Mouse (Mus musculus): ENCODE data around the gene Metrn. TPM values are rescaled to one million over a fixed set of nuclear protein-coding genes. Genes with fewer than 3 reads are reported as not detected.
A peak's percentile ranks its signal among the peaks of the same experiment; 100 is the strongest.
"Not testable (repeated sequence)": the region's sequence is repeated elsewhere in the genome, so short reads cannot be mapped to it uniquely, and the experiment has no call there.

The Metrn gene
- total RNA-seq, 2 experiments from 2014 or later: 73.2 to 85.6 TPM

DNA sequence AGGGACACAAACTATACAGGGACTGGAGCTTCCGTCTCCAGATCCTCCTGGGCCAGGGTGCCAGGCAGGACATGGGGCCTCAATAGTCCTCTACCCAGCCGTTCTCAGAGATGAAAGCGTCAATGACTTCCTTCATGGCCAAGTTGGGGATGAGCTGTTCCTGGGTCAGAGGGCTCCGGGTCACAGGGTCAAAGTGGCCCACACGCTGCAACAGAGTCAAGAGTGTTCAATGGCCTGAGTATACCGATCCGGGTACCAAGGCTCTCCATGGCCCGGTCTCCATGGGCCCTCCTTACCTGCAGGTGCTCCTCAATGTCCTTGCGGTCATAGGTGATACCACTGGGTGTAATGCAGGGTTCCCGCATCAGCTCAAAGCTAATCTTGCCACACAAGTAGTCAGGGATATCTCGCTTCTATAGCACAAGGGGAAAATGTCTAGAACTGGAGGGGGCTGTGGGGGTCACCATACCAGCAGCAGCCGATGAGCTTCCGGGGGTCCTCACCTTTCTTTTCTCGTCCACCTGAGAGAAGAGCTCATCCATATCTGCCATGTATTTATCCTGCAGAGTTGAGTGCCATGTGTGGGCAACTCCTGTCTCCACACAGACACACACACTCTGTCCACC lies 34.0 kb upstream of the Metrn start:
- no peak for DNase-seq

DNA sequence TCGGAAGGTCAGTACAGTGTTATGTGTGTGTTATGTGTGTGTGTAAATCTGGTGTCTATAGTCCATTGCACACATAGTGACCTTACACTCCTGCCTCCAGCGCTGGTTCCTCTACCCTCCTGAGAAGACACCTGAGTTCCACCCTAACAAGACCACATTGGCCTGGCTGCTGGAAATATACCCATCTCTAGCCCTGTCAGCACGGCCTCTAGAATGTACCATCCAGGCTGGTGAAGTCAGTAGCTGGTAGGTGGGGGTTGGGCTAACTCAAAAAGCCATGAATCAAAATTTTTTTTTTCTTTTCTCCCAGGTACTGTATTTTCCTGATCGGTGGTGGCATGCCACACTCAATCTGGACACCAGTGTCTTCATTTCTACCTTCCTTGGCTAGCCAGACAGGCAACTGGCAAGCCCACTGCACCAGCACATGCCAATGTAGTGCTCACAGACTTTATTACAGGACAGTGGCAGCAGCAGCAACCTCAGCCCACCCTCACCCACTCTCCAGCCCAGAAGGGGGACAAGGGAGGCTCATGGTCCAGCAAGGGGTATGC lies 33.3 kb upstream of the Metrn start:
- DNase-seq: no peak

DNA sequence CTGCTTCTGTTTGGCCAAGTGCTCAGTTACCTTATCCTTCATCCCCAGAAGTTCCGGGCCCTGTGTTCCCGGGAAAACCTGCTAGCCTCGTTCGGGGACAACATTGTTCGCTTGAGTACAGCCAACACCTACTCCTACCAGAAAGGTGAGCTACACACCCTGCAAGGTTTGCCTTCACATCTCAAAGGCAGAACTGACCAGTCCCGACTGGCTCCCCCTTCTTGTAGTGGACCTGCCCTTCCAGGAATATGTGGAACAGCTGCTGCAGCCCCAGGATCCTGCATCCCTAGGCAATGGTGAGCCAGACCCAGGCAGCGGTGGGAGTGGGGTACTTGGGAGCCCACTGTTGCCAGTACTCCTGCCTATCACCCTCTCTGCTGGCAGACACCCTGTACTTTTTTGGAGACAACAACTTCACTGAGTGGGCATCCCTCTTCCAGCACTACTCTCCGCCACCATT lies 32.7 kb upstream of the Metrn start:
- DNase-seq: no peak

DNA sequence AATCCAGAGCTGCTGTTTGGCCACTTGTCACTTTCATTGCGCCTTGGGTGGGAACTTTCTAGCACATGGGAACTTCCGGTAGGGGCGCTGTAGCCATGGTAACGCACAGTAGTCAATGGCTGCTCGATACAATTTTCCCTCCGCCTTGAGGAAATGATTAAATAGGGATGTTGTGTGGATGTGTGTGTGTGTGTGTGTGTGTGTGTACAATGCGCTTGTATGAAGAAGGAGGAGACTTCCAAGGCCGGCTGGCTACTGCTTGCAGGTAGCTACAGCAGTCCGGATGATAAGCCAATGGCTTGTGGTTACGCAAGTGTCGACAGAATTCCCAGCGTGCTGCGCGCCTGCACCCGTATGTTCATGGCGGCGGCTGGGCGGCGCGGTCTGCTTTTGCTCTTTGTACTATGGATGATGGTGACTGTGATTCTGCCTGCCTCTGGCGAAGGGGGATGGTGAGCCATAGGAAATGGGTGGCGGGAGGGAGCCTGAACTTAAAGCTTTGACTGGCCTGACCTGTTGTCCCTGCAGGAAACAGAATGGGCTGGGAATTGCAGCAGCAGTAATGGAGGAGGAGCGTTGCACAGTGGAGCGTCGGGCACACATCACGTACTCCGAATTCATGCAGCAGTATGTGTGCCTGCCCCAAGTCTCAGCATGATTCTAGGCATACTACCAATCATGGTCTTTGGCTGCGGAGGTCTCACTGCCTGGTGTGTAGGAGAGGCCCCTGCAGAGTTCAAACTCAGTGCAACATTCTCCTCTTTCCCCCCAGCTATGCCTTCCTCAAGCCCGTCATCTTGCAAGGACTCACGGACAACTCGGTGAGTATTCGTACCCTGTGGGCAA lies 32.0 kb upstream of the Metrn start, which contains the start of gene Jmjd8:
Jmjd8 (plus strand) TSS at position 156 of the 846 bp plus-strand sequence.
- DNase-seq: peak; percentile 85

DNA sequence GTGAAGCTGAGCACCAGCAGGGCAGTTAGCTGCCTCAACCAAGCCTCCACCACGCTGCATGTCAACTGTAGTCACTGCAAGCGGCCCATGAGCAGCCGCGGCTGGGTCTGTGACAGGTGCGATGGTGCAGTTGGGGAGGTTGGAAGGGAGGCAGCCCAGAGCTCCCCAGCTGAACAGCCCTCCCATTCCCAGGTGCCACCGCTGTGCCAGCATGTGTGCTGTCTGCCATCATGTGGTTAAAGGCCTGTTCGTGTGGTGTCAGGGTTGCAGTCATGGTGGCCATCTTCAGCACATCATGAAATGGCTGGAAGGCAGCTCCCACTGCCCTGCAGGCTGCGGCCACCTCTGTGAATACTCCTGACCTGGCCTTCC lies 31.3 kb upstream of the Metrn start:
- DNase-seq: no peak

DNA sequence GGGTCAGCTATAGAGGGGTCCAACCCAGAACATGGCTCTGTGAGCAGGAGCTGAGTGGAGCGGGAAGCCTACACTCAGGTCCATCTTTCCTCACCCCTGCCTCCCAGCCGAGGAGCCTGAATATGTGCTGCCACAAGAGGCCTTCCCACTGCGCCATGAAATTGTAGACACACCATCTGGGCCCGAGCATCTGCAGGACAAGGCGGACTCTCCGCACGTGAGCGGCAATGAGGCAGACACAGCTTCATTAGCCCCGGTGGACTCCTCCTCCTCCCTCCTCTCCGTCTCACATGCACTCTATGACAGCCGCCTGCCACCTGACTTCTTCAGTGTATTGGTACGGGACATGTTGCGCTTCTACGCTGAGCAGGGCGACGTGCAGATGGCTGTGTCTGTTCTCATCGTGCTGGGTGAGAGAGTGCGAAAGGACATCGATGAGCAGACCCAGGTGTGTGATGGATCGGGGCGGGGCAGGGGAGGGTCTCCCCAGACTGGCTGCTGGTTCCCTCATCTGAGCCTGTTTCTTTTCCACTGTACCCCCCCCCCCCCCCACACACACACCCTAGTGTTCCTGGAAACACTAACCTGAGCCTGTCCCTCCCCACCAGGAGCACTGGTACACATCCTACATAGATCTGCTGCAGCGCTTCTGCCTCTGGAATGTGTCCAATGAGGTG lies 30.7 kb upstream of the Metrn start:
- no peak for DNase-seq

DNA sequence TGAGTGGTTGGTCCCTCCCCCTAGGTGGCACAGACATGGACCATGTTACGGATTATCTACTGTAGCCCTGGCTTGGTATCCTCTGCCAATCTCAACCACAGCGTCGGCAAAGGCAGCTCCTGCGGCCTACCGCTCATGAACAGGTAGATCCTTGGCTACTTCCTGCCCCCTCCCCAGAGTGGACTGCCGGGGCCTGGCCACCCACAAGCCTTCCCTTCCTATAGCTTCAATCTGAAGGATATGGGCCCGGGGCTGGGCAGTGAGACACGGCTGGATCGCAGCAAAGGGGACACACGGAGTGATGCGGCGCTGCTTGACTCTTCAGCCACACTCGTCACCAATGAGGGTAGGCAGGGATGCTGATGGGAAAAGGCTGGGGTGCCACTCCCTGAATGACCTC lies 30.1 kb upstream of the Metrn start:
- DNase-seq: no peak

DNA sequence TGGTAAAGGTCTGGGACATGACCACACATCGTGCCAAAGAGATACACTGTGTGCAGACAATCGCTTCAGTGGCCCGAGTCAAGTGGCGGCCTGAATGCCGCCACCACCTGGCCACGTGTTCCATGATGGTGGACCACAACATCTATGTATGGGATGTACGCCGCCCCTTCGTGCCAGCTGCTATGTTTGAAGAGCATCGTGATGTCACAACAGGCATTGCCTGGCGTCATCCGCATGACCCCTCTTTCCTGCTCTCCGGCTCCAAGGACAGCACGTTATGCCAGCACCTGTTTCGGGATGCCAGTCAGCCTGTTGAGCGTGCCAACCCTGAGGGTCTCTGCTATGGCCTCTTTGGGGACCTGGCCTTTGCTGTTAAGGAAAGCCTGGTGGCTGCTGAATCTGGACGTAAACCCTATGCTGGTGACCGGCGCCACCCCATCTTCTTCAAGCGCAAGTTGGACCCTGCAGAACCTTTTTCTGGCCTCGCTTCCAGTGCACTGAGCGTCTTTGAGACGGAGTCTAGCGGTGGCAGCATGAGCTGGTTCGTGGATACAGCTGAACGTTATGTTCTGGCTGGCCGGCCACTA lies 29.1 kb upstream of the Metrn start:
- no peak for DNase-seq

DNA sequence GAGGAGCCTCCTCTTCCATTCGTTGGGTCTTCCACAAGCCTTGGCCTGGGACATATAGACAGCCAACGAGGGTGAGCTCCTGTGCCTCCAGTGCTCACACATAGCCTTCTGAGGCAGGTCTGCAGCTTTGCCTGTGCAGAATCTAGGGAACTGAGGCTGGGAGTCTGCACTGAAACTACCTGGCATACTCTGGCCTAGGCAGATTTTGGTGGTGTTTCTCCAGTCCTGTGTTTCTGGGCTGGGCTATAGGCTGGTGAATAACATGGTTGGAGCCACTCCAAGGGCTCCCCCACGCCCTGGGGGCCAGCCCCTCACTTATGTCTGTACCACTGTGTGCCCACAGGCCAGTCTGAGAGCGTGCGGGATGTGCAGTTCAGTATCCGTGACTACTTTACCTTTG lies 28.4 kb upstream of the Metrn start:
- DNase-seq: no peak

DNA sequence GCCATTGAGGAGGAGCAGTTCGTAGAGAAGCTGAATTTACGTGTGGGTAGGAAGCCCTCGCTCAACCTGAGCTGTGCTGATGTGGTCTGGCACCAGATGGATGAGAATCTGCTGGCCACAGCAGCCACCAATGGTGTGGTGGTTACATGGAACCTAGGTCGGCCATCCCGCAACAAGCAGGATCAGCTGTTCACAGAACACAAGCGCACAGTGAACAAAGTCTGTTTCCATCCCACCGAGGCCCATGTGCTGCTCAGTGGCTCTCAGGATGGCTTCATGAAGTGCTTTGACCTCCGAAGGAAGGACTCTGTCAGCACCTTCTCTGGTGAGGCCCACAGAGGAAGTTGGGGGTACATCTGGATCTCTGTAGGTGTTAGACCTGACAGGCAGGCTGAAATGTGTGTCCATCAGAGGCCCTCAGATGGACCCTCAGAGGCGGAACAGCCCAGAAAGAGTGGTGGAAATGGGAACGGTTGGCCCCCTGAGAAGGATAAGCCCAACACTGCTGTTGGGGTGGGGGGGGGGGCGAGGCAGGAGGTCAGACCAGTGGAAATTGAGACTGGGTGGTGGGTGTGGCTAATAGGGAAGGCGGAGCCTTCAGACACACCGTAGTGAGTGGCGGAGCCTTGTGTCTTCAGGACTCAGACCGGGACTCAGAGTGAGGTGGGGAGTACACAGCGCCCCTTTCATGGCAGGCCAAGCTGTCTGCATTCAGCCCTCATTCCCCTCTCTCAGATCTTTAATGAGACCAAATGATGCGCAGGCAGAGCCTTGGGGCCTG lies 27.6 kb upstream of the Metrn start:
- DNase-seq: no peak

DNA sequence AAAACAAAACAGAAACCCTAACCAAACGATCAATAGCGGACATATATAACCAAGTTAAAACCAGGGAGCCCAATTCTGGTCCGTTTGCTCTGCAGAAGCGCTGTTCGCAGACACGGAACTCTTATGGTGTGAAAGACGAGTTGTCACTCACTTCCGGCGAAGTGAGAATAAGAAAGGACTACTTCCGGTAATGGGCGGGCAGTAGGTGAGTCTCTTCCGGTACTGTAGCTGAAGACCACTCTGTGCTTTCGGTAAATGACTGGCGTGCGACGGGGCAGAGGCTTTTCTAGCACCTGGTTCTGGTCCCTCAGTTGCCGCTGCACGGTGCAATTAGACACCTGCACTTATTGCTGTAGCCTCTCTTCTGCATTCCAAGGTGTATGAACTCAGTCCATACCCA lies 26.5 kb upstream of the Metrn start, which contains the start of gene Wdr24:
Wdr24 (plus strand) TSS at position 176 of the 400 bp plus-strand sequence.
- DNase-seq: peak; percentile 74 to 83

DNA sequence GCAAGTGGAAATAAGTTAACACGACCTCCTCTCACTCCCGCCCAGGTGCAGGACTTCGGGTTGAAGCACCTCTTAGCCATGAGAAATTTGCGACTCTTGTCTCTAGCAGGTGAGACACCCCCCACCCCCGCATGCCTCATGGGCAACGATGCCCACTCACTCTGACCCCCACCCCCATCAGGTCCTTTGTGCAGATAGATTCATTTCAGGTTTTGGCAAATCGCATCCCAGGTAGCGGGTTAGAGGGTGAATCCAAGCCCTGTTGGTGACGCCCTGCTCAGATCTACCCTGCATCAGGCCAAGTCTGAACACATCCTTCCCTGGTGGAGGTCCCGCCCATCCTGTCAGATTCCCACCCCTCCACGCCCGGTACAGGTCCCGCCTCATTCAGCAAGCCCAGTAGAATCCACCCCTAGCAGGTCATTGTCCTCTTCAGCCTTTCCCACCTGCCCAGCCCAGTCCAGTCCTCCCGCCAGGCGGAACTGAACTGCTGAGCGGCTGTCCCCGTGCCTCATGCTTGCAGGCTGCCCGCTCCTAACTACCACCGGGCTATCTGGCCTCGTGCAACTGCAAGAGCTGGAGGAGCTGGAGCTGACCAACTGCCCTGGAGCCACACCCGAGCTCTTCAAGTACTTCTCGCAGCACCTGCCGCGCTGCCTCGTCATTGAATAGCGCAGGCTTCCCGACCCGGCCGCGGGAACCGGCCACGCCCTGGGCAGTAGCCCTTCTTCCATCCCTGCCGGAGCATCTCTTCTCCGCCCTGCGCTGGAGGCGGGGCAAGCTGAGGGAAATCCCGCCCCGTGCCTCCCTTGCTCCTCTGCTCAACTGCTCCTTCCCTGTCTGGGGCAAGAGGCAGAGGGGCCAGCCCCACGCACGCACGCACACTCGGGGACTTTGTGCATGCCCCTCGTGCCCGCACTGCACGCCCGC lies 22.2 kb upstream of the Metrn start:
- DNase-seq: no peak

DNA sequence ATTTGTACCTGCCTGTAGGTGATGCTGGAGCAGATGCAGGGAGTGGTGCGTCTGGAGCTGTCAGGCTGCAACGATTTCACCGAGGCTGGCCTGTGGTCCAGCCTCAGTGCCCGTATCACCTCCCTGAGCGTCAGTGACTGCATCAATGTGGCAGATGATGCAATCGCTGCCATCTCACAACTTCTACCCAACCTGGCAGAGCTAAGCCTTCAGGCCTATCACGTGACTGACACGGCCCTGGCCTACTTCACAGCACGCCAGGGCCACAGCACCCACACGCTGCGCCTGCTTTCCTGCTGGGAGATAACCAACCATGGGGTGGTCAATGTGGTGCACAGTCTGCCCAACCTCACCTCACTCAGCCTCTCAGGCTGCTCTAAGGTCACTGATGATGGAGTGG lies 20.7 kb upstream of the Metrn start:
- DNase-seq: no peak

DNA sequence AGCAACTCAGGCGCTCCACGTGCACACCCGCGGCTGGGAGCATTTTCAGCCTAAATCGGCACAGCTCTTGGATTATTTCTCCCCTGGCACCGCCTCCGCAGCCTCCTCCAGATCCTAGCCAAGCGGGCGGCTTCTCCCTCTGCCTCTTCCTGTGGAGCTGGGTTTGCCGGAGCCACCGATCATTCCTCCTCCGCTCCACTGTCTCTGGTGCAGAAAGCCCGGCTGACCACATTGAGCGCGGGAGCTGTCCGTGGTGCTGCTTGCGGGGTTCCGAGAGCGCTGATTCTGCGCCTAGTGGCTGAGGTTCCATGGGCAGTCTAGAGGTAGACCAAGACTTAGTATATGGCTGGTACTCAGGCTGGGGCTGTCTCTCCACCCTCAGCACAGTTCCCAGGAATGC lies 16.5 kb upstream of the Metrn start:
- DNase-seq: peak; percentile 80 to 85

DNA sequence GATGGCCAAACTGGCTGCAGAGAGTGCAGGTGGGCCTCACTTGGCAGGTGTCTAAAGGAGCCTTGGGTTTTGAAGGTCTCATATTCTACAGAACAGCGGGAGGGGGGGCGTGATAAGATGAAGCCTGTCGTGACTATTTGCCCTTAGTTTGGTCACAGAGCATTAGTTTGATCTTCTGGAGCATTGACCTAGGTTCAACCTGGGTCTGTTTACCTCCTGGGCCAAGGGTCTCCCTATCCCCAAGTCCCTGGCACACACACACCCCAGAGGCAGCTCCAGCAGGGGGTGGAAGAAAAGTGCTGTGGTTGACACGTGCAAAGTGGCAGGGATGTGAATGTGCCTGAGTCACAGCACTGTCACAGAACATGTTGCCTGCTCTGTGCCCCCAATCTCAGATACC lies 14.0 kb upstream of the Metrn start:
- DNase-seq: no peak

DNA sequence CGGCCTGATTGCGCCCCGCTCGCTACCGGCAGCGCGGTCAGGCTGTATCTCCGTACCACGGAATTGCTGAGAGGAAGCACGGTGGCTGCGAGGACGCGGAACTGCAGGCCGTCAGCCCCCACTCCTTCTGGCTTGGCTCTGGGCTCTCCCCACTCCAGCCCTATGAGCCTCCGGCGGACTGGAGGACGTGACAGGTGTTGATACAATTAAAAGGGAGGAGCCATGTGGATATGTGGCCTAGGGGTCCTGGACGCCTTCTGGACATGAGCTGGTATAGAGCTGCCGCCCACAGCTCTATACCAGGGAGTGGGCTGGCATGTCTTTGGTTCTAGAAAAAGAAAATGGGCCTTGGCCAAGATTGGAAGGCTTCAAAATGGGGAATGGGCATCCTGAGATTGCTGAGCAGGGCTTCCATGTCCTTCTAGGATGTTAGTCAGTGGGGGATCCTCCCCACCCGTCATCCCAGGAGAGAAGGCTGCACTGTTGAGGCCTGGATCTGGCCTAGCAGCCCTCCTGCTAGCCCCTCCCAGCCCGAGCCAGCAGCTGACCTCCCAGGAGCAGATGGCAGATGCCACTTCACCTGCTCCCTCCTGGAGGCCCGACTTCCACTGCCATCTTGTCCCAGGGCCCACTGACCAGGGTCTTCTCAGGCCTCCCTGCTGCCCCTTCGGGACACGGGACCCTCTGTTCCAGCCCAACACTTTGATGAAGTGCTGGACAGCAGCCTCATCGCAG lies 12.8 kb upstream of the Metrn start:
- peak in 1 of 2 experiments; percentile 62 for DNase-seq

DNA sequence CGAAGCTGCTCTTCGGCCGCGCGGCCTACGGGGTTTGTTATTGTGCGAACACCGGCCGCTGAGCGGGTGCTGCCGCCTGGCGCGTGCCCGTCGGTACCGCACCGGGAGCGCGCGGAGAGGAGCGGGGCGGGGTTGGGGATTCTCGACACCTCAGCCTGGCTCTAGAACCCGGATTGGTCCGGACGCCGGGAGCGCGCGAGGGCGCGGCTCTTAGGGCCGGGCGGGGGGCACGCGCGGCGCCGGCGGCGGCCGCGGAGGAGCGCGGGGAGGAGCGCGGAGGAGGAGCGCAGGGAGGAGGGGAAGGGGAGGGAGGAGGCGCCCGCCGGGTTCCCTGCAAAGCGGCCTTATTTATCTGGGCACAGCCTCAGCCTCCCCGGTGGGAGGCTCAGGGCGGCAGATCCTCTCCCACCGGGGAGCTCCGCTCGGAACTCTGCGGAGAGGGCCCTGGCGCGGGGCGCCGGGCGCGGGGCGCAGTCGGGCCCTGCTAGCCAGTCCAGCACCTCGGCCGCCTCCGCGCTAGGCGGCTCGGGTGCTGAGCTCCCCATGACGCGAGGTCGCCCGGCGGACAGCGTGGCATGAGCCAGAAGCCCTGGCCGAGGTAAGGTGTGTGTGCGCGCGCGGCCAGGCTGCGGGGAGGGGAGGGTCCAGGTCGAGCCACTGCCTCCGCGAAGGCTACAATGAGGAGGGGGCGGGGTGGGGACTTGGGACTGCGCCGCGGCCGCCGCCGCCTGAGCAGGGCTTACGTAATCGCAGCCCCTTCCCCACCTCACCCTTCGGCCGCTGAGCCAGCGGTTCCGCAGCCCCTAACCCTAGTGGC lies 12.1 kb upstream of the Metrn start, which contains the start of gene Fbxl16:
Fbxl16 (plus strand) TSS at position 297 of the 817 bp plus-strand sequence.
- peak; percentile 91 for DNase-seq

DNA sequence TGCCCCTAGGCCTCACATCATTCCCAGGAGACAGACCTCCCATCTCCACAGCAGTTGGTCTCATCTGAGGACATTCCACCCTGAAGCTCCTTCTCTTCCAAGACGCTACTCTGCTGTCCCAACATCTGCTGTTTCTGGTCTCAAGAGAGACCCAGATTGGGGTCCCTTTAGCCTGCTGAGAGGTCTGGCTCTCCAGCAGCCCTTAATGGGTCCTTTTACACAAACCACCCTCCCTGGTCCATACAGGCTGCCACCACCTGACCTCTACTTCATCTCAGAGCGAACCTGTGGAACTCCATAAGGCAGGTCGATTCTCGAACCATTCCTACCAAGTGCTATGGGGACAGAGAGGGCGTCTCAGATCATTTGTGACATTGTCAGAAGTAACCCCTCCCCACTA lies 11.1 kb upstream of the Metrn start:
- no peak for DNase-seq

DNA sequence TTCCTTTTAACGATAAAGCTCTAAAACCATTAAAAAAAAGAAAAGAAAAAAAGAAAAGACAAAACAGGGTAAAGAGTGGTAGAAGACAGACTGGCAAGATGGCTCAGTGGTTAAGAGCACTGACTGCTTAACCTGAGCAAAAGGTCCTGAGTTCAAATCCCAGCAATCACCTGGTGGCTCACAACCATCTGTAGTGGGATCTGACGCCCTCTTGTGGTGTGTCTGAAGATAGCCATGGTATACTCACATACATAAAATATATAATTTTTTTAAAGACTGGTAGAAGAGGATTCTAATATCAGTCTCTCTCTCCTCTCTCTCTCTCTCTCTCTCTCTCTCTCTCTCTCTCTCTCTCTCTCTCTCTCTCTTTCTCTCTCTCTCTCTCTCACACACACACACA lies 10.5 kb upstream of the Metrn start:
- DNase-seq: not testable (repeated sequence)
